Mouse (Mus musculus): ENCODE data around the gene Megf8. TPM values are rescaled to one million over a fixed set of nuclear protein-coding genes. Genes with fewer than 3 reads are reported as not detected.

The Megf8 gene
- polyA plus RNA-seq, 1 experiment from 2014 or later: 16.6 TPM

DNA sequence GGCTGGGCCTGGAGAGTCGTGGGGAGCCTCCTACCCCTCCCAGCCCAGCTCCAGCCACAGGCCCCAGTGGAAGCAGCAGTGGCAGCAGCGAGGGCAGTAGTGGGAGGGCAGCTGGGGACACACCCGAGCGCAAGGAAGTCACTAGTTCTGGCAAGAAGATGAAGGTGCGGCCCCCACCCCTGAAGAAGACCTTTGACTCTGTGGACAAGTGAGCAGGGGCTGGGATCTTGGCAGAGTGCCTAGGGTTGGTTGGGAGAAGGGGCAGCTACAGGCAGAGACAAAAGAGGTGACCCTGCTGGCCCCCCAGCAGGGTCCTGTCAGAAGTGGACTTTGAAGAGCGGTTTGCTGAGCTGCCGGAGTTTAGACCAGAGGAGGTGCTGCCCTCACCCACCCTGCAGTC lies 24.9 kb upstream of the Megf8 start:
- peaks cover 30% of the 10 kb centered on the region for H3K4me1 ChIP-seq
- peaks cover 92% of the 10 kb centered on the region for H3K36me3 ChIP-seq (replicated peaks)
- 86% methylated on average over 7 of the region's 7 CpGs for WGBS
- no peaks in the 10 kb centered on the region for H3K27me3 ChIP-seq (ENCODE audit: poor library complexity, severe bottlenecking)
- DNase-seq (ENCODE audit: extremely low spot score, low spot score): no peak
- 0 out of 2 replicates have a peak overlapping the region, but pooled peaks have one; percentile 1 for H3K27ac ChIP-seq
- no peak overlapping the region for H3K4me3 ChIP-seq
- peaks cover 12% of the 10 kb centered on the region; the same call in 1 of the 2 replicates for H3K9me3 ChIP-seq

DNA sequence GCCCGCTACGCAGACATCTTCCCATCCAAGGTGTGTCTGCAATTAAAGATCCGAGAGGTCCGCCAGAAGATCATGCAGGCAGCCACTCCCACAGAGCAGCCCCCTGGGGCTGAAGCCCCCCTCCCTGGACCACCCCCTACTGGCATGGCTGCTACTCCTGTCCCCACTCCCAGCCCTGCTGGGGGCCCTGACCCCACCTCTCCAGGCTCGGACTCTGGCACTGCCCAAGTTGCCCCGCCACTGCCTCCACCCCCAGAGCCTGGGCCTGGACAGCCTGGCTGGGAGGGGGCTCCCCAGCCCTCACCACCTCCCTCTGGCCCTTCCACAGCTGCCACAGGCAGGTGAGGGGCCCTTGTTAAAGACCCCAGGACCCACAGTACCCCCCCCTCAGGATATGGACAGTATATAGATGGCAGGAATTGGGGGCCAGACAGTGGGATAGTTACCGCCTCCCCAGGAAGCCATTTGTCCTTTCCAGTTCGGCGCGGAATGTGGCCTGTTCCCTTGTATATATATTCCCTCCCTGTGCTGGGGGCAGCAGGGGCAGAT lies 23.7 kb upstream of the Megf8 start:
- H3K9me3 ChIP-seq: peaks cover 12% of the 10 kb centered on the region; the same call in 1 of the 2 replicates
- DNase-seq (ENCODE audit: extremely low spot score, low spot score): no peak
- H3K36me3 ChIP-seq (replicated peaks): peaks cover 81% of the 10 kb centered on the region
- H3K4me3 ChIP-seq: no peak overlapping the region
- 86% methylated on average over 10 of the region's 10 CpGs for WGBS
- no peaks in the 10 kb centered on the region for H3K27me3 ChIP-seq (ENCODE audit: poor library complexity, severe bottlenecking)
- H3K27ac ChIP-seq: no peak overlapping the region
- peaks cover 38% of the 10 kb centered on the region for H3K4me1 ChIP-seq

DNA sequence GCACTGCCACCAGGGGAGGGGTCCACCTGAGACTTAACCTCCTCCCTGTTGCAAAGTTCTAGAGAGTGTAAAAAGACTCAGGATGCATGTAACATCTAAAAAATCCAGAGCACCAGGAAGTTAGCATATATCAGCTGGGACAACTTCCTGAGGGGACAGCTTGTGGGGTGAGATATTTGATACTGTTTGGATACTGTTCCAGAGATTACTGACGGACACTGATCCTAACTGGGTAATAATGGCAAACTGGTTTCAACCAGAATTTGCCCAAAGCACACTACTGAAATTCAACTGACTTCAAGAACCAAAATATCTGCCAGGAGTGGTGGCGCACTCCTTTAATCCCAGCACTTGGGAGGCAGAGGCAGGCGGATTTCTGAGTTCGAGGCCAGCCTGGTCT lies 22.5 kb upstream of the Megf8 start:
- Histone ChIP-seq H3K27ac (no peak overlapping the region), H3K4me3 (no peak overlapping the region), H3K36me3 (replicated peaks) (peaks cover 68% of the 10 kb centered on the region), H3K9me3 (peaks cover 5% of the 10 kb centered on the region; the same call in 1 of the 2 replicates), H3K27me3 (ENCODE audit: poor library complexity, severe bottlenecking) (no peaks in the 10 kb centered on the region), H3K4me1 (peaks cover 43% of the 10 kb centered on the region)
- 93% methylated on average over 4 of the region's 4 CpGs for WGBS
- no peak for DNase-seq (ENCODE audit: extremely low spot score, low spot score)

DNA sequence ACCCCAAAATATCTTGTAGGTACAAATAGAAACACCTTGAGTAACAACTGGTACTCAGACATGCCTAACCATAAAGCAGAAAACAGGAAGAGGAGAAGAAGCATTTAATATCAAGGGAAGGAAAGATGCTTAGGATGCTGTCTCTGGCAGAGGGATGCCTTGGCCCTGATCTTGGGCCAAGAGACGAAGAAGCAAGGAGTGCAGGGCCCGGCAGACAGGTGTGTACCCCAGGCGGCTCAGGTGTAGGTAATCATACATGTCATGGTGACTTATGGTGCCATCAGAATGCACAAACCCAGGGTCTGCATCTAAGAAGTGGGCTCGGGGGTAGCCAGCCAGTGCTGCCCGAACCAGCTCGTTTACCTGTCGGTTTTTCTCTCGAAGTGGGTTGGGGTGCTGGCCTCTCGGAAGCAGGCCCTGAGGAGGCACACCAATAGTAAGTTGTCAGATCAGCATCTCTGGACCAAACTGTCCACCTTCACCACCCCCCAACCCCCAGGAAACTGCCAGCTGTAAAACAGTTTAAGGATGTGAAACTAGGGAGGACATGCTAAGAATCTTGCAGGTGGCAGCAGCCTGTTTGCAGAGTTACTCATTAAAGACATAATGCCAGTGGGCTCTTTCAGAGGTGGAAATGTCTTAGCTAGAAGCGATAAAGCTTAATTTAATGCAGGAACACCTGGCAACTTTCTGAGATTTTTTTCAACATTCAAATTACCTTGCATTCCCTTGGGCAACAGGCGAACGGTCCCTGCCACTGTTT lies 21.8 kb upstream of the Megf8 start:
- H3K9me3 ChIP-seq: no peaks in the 10 kb centered on the region
- peaks cover 43% of the 10 kb centered on the region for H3K4me1 ChIP-seq
- no peak overlapping the region for H3K27ac ChIP-seq
- DNase-seq (ENCODE audit: extremely low spot score, low spot score): no peak
- WGBS: 91% methylated on average over 12 of the region's 12 CpGs
- H3K36me3 ChIP-seq (replicated peaks): peaks cover 62% of the 10 kb centered on the region
- H3K4me3 ChIP-seq: no peak overlapping the region; the same call in 1 of the 2 replicates
- H3K27me3 ChIP-seq (ENCODE audit: poor library complexity, severe bottlenecking): no peaks in the 10 kb centered on the region

DNA sequence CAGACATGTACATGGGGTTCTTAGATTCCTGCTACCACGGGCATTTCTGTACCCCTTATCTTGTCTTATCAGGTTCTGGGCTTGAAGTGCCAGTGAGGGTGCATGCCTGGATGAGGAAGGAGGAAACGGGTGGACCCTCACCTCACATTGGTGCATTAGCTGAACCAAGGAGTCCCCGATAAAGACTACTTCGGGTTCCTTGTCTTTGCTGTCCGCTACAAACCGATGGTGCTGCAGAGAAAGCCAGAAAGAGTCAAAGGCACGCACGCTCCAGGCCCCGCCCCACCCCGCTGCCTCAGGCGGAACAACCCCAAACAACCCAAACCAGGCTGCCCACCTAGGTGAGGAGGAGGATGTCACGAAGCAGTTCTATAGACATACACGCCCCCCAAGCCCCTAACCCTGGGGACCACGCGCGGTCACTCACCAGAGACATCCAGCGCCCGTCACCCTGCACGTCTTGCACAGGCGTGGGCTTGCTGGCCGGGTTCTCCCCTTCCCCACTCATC lies 20.0 kb upstream of the Megf8 start:
- Histone ChIP-seq H3K36me3 (replicated peaks) (peaks cover 43% of the 10 kb centered on the region), H3K27me3 (ENCODE audit: poor library complexity, severe bottlenecking) (no peaks in the 10 kb centered on the region), H3K9me3 (0 out of 2 replicates have a peak, but pooled peaks cover 4% of the 10 kb centered on the region), H3K4me3 (peak overlapping the region; percentile 96), H3K4me1 (peaks cover 40% of the 10 kb centered on the region), H3K27ac (peak overlapping the region; percentile 95)
- DNase-seq (ENCODE audit: extremely low spot score, low spot score): peak; percentile 52
- 1% methylated on average over 21 of the region's 21 CpGs for WGBS

DNA sequence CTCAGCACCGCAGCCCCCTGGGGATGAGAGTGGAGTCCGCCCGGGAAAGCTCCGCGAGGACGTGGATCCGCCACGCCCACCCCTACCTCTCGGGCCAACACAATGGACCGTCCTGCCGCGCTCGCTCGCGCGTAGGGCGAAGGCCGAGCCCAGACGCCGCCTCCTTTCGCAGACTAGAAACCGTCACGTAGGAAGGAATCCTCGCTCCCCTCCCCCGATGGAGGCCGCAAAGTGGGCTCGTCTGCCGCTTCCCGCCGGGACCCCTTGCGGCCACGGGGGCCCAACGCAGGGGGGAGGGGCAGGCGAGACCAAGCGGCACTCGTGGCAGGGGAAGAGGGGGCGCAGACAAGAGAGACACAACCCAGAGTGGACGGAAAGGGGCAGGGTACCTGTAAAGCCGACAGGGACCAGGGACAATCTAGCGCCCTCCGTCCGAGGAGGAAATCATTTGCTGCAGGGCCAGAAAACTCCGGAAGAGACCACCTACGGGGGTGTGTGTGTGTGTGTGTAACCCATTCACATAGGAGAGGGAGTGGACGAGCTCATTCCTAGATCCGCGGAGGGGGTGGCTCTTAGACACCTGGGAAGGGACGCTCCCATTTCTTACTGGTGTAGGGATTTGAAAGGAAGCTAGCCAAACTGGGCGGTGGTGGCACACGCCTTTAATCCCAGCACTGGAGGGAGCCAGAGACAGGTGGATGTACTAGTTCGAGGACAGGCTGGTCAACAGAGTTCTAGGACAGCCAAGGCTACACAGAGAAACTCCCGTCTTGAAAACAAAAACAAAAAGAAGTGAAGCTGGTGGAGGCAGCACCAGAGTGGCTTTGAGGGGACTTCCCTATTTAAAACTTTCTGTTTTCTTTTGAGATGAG lies 19.3 kb upstream of the Megf8 start, which contains the start of gene Pafah1b3:
Pafah1b3 (minus strand) TSS at position 533 of the 872 bp plus-strand sequence.
- under 1% methylated on average over 52 of the region's 52 CpGs for WGBS
- Histone ChIP-seq H3K36me3 (replicated peaks) (peaks cover 36% of the 10 kb centered on the region), H3K4me3 (peak within 1 kb of the TSS; percentile 96), H3K4me1 (peaks cover 37% of the 10 kb centered on the region), H3K27ac (peak within 1 kb of the TSS; percentile 95), H3K27me3 (ENCODE audit: poor library complexity, severe bottlenecking) (peaks cover 4% of the 10 kb centered on the region; the same call in 1 of the 2 replicates), H3K9me3 (0 out of 2 replicates have a peak, but pooled peaks cover 4% of the 10 kb centered on the region)
- DNase-seq (ENCODE audit: extremely low spot score, low spot score): peak; percentile 91

DNA sequence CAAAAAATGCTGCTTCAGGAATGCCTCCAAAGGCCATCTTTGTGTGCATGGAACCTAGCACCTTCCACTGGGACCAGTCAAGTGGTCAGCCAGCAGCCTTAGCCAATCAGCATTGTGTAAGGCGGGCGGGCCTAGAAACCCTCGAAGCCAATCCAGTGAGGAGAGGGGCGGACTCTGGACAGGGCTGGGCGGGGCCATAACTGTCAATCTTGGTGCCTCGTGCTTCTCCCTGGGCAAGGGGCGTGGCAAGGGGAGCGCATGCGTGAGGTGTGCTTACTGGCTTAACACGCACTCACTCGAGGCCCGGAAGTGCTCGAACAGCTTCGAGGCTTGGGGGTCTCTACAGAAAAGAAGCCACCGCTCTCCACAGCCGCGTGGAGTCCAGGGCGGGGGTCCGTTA lies 15.9 kb upstream of the Megf8 start, which contains the start of gene Prr19:
Prr19 (plus strand) TSS at position 349 of the 400 bp plus-strand sequence.
- H3K36me3 ChIP-seq (replicated peaks): peaks cover 3% of the 10 kb centered on the region
- 0 out of 2 replicates have a peak within 1 kb of the TSS, but pooled peaks have one; percentile 8 for H3K27ac ChIP-seq
- H3K4me1 ChIP-seq: peaks cover 46% of the 10 kb centered on the region
- peak; percentile 66 for DNase-seq (ENCODE audit: extremely low spot score, low spot score)
- 60% methylated on average over 19 of the region's 19 CpGs for WGBS
- 0 out of 2 replicates have a peak, but pooled peaks cover 4% of the 10 kb centered on the region for H3K9me3 ChIP-seq
- H3K27me3 ChIP-seq (ENCODE audit: poor library complexity, severe bottlenecking): peaks cover 27% of the 10 kb centered on the region
- H3K4me3 ChIP-seq: peak within 1 kb of the TSS; percentile 23; the same call in 1 of the 2 replicates

DNA sequence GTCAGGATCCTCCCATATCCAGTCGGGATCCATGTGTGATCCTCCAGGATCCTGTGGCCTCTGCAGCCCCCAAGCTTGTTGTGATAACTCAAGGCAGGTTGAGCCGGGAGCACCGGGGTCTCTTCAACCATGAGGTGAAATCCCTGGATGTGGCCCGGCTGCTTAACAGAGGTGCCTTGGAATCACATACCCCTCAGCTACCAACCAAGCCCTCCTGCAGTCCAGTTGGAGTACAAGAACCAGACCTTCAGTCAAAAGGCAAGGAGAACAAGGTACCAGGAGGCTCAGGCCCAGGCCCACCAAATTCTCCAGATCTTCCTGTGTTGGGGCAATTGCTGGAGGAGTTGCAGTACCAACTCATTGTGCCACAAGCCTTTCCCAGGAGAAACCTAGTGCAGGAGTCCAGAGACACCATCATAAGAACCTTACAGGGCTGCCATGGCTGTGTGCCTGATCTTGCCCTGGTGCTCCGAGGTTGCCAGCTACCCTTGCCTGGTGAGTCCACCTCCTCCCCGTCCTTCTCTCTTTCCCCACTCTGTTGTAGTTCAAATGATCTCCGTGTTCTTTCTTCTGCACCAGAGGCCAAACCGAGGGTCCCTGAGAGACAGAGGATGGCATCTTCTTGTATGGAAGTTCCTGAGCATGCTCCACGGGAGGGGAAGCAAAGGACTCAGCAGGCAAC lies 13.8 kb upstream of the Megf8 start:
- 0 out of 2 replicates have a peak, but pooled peaks cover 4% of the 10 kb centered on the region for H3K9me3 ChIP-seq
- H3K4me3 ChIP-seq: no peak overlapping the region
- peaks cover 47% of the 10 kb centered on the region for H3K27me3 ChIP-seq (ENCODE audit: poor library complexity, severe bottlenecking)
- H3K27ac ChIP-seq: no peak overlapping the region
- WGBS: 79% methylated on average over 9 of the region's 9 CpGs
- H3K4me1 ChIP-seq: peaks cover 35% of the 10 kb centered on the region
- H3K36me3 ChIP-seq (replicated peaks): no peaks in the 10 kb centered on the region
- no peak for DNase-seq (ENCODE audit: extremely low spot score, low spot score)

DNA sequence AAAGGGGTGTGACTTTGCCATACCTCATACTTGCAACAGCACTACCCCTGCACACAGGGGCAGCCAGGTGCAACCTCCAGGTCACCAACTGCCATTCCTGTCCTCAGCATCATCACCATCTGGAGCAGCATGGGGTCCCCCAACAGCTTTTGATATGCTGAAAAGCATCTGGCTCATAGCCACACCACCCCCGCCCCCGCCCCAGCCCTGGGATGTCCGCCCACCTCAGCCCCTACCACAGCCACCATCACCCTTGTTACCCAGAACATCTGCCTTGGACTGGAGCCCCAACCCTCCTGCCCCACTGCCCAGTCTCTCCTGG lies 13.3 kb upstream of the Megf8 start:
- WGBS: 93% methylated on average over 3 of the region's 3 CpGs
- 0 out of 2 replicates have a peak, but pooled peaks cover 4% of the 10 kb centered on the region for H3K9me3 ChIP-seq
- no peaks in the 10 kb centered on the region for H3K36me3 ChIP-seq (replicated peaks)
- peaks cover 30% of the 10 kb centered on the region for H3K4me1 ChIP-seq
- no peak overlapping the region for H3K27ac ChIP-seq
- H3K4me3 ChIP-seq: no peak overlapping the region
- DNase-seq (ENCODE audit: extremely low spot score, low spot score): no peak
- peaks cover 52% of the 10 kb centered on the region for H3K27me3 ChIP-seq (ENCODE audit: poor library complexity, severe bottlenecking)

DNA sequence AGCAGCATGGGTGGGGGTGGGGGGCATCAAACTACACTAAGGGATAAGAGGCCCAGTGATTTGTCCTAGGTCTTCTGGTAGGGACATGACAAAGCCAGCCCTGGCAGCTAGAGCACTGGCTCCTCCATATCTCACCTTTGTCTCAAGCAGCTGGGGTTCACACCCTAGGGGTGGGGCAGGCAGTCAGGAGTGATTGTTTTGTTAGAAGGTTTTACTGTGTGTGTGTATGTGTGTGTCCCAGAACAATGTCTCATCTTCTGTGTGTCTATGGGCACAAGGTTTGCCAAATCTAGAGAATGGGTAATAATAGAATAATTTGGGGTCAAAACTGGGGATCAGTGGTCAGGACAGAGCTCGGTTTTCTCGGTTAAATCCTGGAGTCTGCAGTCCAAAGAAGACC lies 11.5 kb upstream of the Megf8 start:
- H3K36me3 ChIP-seq (replicated peaks): no peaks in the 10 kb centered on the region
- H3K9me3 ChIP-seq: 0 out of 2 replicates have a peak, but pooled peaks cover 4% of the 10 kb centered on the region
- peaks cover 29% of the 10 kb centered on the region for H3K4me1 ChIP-seq
- DNase-seq (ENCODE audit: extremely low spot score, low spot score): no peak
- H3K27me3 ChIP-seq (ENCODE audit: poor library complexity, severe bottlenecking): peaks cover 62% of the 10 kb centered on the region
- H3K4me3 ChIP-seq: peak overlapping the region; percentile 62
- H3K27ac ChIP-seq: peak overlapping the region; percentile 75
- 1% methylated on average over 2 of the region's 2 CpGs for WGBS

DNA sequence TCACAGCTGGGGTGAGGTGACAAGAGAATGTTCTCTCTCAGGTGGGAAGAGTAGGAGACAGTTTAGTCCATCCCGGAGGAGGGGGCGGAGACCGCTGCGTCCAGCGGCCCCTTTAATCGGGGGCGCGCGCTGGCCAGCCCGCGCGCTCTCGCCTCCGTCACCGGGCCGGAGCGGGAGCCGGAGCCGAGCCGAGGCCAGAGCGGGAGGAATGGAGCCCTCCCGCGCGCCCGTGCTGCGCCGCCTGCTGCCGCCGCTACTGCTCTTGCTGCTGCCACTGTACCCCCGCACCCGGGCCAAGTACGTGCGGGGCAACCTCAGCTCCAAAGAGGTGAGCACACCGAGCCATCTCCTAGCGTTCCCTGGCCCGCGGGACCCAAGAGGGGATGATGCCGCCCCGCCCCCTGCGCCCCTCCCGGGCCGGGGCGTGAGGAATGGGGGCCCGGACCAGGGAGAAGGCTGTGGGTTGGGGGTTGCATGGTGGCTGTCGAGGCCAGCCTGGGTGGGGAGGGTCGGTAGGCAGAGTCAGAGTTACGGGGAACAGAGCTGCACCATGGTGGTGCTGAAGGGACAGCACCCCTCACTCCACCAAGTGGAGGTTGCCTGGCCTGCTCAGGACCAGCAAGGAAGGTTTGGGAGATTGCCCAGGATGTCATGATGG lies 10.9 kb upstream of the Megf8 start, which contains the start of gene Tmem145:
Tmem145 (plus strand) TSS at position 151 of the 658 bp plus-strand sequence.
- Histone ChIP-seq H3K27me3 (ENCODE audit: poor library complexity, severe bottlenecking) (peaks cover 63% of the 10 kb centered on the region), H3K9me3 (0 out of 2 replicates have a peak, but pooled peaks cover 4% of the 10 kb centered on the region), H3K27ac (peak within 1 kb of the TSS; percentile 75), H3K36me3 (replicated peaks) (no peaks in the 10 kb centered on the region), H3K4me1 (peaks cover 28% of the 10 kb centered on the region), H3K4me3 (peak within 1 kb of the TSS; percentile 62)
- peak; percentile 62 for DNase-seq (ENCODE audit: extremely low spot score, low spot score)
- WGBS: under 1% methylated on average over 47 of the region's 47 CpGs

Measured in forebrain, embryonic 10.5 days (tissue).